Mouse (Mus musculus): ENCODE results near the gene Napsa. TPM values are rescaled to one million over a fixed set of nuclear protein-coding genes. Genes with fewer than 3 reads are reported as not detected.

Gene Napsa
- polyA plus RNA-seq, 1 experiment from 2014 or later, result 1.4 TPM

DNA sequence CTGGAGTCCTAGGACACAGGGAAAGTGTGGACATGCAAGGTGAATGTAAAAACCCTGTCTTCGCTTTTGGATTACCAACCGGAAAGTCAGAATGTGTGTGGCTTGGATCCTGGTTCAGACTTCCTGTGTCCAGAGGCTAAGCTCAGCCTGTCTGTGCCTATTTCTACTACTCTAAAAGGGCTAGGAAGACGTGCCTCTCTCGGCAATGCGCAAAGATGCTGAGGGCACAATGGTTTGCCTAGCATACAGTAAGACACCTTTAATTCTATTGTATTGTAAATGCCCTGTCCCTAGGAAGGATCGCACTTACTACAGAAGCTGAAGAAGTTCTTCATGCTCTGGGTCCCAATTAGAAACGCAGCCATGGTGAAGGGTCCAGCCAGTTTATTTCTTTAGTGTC, 33.3 kb downstream of the Napsa start:
- H3K36me3 ChIP-seq (ENCODE audit: control insufficient read depth, insufficient read depth), result no peaks in the 10 kb centered on the region
- H3K27ac ChIP-seq (ENCODE audit: low read length), result no peak overlapping the region
- peaks cover 47% of the 10 kb centered on the region for H3K27me3 ChIP-seq (replicated peaks; ENCODE audit: control insufficient read depth, insufficient read depth, low read length)
- H3K4me3 ChIP-seq (replicated peaks; ENCODE audit: low read length), result no peak overlapping the region
- no peak overlapping the region for H3K4me2 ChIP-seq (ENCODE audit: low read length)
- no peak overlapping the region for H3K9ac ChIP-seq (replicated peaks; ENCODE audit: low read depth, low read length)
- ATAC-seq, result no peak
- WGBS, result 35% methylated on average over 7 of the region's 7 CpGs
- peaks cover 18% of the 10 kb centered on the region for H3K4me1 ChIP-seq (replicated peaks; ENCODE audit: control insufficient read depth, insufficient read depth, low read length)
- no peaks in the 10 kb centered on the region; the same call in 1 of the 2 replicates for H3K9me3 ChIP-seq (ENCODE audit: control insufficient read depth, low read length)

DNA sequence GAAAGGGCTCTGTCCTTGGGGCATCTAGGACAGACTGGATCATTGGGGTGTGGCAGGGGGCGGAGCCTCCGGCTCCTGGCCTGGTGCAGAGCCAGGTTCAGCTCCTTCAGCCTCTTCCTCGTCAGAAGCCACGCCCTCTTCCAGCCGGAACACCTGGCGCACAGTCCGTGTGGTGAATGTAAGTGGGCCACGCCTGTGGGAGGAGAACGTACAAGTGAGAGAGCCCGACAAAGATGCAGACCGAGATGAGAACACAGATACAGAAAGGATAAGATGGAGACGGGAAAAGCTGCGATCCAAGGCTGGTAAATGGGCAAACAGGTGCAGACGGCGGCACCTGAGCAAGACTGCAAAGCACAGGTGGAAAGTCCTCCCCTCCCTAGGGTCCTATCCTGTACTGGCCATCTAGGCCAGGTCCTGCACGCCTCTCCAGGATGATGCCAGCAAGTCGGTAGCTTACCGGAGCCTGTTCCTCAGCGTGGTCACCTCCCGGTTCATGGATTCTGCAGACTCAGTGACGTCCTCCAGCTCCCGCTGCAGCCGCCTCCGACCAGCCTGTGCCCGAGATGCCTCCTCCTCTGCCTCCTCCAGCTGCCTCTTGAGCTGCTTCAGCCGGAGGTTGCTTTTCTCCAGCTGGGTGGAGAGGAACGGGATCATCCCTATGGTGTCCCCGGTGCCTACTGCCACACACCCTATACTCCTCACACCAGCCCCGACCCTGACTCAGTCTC, 34.2 kb downstream of the Napsa start:
- H3K27ac ChIP-seq (ENCODE audit: low read length), result no peak overlapping the region
- peaks cover 18% of the 10 kb centered on the region for H3K4me1 ChIP-seq (replicated peaks; ENCODE audit: control insufficient read depth, insufficient read depth, low read length)
- ATAC-seq, result no peak
- H3K9ac ChIP-seq (replicated peaks; ENCODE audit: low read depth, low read length), result no peak overlapping the region
- no peak overlapping the region for H3K4me3 ChIP-seq (replicated peaks; ENCODE audit: low read length)
- H3K27me3 ChIP-seq (replicated peaks; ENCODE audit: control insufficient read depth, insufficient read depth, low read length), result peaks cover 41% of the 10 kb centered on the region
- 7% methylated on average over 29 of the region's 29 CpGs for WGBS
- H3K36me3 ChIP-seq (ENCODE audit: control insufficient read depth, insufficient read depth), result no peaks in the 10 kb centered on the region
- H3K9me3 ChIP-seq (ENCODE audit: control insufficient read depth, low read length), result no peaks in the 10 kb centered on the region; the same call in 1 of the 2 replicates
- H3K4me2 ChIP-seq (ENCODE audit: low read length), result no peak overlapping the region

DNA sequence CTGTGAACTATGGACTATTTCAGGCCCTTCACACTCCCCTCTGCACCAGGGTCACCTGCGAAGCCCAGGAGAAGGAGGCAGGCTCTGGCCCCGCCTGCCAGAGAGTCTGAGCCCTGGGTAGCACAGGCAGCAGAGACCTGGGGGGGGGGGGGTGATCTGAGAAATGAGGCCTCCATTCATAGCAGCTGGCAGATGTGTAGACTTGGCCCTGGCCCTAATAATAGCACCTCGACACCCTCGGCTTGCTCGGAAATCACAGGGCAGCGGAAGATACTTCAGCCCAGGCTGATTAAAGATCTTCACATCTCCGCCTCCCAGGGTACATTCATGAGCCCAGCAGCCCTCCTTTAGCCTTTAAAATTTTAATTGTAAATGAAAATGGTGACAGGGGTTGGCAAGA, 40.0 kb downstream of the Napsa start:
- Histone ChIP-seq H3K9ac (replicated peaks; ENCODE audit: low read depth, low read length) (no peak overlapping the region), H3K4me3 (replicated peaks; ENCODE audit: low read length) (no peak overlapping the region), H3K4me1 (replicated peaks; ENCODE audit: control insufficient read depth, insufficient read depth, low read length) (peaks cover 3% of the 10 kb centered on the region; the same call in 1 of the 2 replicates), H3K9me3 (ENCODE audit: control insufficient read depth, low read length) (no peaks in the 10 kb centered on the region), H3K27ac (ENCODE audit: low read length) (no peak overlapping the region), H3K4me2 (ENCODE audit: low read length) (no peak overlapping the region), H3K36me3 (ENCODE audit: control insufficient read depth, insufficient read depth) (no peaks in the 10 kb centered on the region), H3K27me3 (replicated peaks; ENCODE audit: control insufficient read depth, insufficient read depth, low read length) (peaks cover 13% of the 10 kb centered on the region)
- 59% methylated on average over 7 of the region's 7 CpGs for WGBS
- ATAC-seq, result no peak

DNA sequence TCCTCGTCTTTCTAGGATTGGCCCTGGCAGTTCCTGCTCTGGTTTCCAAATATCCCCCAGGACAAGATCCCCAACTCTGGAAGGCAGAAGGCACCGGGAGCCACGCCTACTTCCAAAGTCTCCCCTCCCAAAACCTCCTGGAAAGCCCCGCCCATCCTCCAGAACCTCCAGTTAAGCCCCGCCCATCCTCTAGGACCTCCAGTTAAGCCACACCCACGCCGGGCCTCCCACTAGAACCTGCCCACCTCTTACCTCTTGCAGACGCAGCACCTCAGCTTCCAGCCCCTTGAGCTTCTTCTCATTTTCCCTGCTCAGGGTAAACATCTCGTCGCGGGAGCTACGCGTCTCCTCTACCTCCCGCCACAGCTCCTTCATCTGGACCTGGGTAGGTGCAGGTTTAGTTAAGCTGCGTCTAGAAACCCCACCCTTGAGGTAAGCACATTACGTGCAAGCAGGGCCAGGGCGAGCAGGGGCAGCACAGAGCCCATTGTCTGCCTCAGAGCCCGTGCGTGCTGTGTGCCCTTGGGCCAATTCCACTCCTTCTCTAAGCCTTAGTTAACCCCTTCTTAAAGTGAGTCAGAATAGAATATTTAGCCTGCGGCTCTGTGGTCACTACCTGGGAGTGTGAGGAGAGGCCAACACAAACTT, 42.0 kb downstream of the Napsa start:
- H3K4me2 ChIP-seq (ENCODE audit: low read length), result no peak overlapping the region
- H3K4me3 ChIP-seq (replicated peaks; ENCODE audit: low read length), result no peak overlapping the region
- H3K9me3 ChIP-seq (ENCODE audit: control insufficient read depth, low read length), result no peaks in the 10 kb centered on the region
- no peak overlapping the region for H3K27ac ChIP-seq (ENCODE audit: low read length)
- ATAC-seq, result no peak
- no peaks in the 10 kb centered on the region for H3K36me3 ChIP-seq (ENCODE audit: control insufficient read depth, insufficient read depth)
- peaks cover 3% of the 10 kb centered on the region; the same call in 1 of the 2 replicates for H3K4me1 ChIP-seq (replicated peaks; ENCODE audit: control insufficient read depth, insufficient read depth, low read length)
- WGBS, result 6% methylated on average over 20 of the region's 20 CpGs
- peaks cover 10% of the 10 kb centered on the region for H3K27me3 ChIP-seq (replicated peaks; ENCODE audit: control insufficient read depth, insufficient read depth, low read length)
- no peak overlapping the region for H3K9ac ChIP-seq (replicated peaks; ENCODE audit: low read depth, low read length)

DNA sequence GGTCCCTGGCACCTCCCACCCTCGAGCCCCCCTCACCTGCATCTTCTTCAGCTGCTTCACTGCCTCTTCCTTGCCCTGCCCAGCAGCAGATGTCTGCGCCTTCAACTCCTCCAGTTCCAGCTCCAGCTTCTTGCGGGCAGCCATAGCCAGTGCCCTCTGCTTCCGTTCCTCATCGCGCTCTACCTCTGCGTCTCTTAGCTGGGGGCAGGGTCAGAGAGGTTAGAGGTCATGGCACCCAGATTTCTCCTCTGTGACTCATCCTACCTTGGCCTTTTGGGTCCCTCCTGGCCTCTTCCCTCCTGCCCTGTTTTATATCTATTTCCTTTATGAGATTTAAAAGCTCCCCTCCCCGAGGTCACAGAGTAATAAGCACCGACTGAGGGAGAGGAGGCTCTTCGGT, 43.1 kb downstream of the Napsa start:
- H3K4me2 ChIP-seq (ENCODE audit: low read length), result no peak overlapping the region
- no peak for ATAC-seq
- H3K9ac ChIP-seq (replicated peaks; ENCODE audit: low read depth, low read length), result no peak overlapping the region
- no peak overlapping the region for H3K4me3 ChIP-seq (replicated peaks; ENCODE audit: low read length)
- 12% methylated on average over 10 of the region's 10 CpGs for WGBS
- no peak overlapping the region for H3K27ac ChIP-seq (ENCODE audit: low read length)
- 0 out of 2 replicates have a peak, but pooled peaks cover 2% of the 10 kb centered on the region for H3K9me3 ChIP-seq (ENCODE audit: control insufficient read depth, low read length)
- no peaks in the 10 kb centered on the region for H3K36me3 ChIP-seq (ENCODE audit: control insufficient read depth, insufficient read depth)
- peaks cover 3% of the 10 kb centered on the region; the same call in 1 of the 2 replicates for H3K4me1 ChIP-seq (replicated peaks; ENCODE audit: control insufficient read depth, insufficient read depth, low read length)
- H3K27me3 ChIP-seq (replicated peaks; ENCODE audit: control insufficient read depth, insufficient read depth, low read length), result peaks cover 10% of the 10 kb centered on the region

DNA sequence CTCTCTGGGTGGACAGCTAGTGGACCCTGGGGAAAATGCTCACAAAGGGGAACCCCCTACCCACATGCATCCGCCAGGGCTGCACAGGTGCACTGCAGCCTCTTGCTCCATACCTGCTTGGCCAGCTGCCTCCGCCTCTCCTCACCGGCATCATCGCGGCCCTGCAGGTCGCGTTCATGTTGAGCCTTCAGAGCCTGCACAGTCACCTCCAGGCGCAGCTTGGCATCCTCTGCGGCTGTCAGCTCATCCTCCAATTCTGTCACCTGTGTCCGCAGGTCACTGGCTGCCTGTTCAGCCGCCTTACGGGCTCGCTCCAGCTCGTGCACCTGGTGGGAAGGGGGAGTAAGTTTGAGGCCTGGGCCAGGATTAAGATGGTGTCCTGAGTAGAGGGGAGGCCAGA, 43.8 kb downstream of the Napsa start:
- Histone ChIP-seq H3K4me3 (replicated peaks; ENCODE audit: low read length) (no peak overlapping the region), H3K4me1 (replicated peaks; ENCODE audit: control insufficient read depth, insufficient read depth, low read length) (peaks cover 3% of the 10 kb centered on the region; the same call in 1 of the 2 replicates), H3K36me3 (ENCODE audit: control insufficient read depth, insufficient read depth) (no peaks in the 10 kb centered on the region), H3K27me3 (replicated peaks; ENCODE audit: control insufficient read depth, insufficient read depth, low read length) (peaks cover 10% of the 10 kb centered on the region), H3K27ac (ENCODE audit: low read length) (no peak overlapping the region), H3K9me3 (ENCODE audit: control insufficient read depth, low read length) (0 out of 2 replicates have a peak, but pooled peaks cover 3% of the 10 kb centered on the region), H3K4me2 (ENCODE audit: low read length) (no peak overlapping the region), H3K9ac (replicated peaks; ENCODE audit: low read depth, low read length) (no peak overlapping the region)
- 81% methylated on average over 14 of the region's 14 CpGs for WGBS
- no peak for ATAC-seq

DNA sequence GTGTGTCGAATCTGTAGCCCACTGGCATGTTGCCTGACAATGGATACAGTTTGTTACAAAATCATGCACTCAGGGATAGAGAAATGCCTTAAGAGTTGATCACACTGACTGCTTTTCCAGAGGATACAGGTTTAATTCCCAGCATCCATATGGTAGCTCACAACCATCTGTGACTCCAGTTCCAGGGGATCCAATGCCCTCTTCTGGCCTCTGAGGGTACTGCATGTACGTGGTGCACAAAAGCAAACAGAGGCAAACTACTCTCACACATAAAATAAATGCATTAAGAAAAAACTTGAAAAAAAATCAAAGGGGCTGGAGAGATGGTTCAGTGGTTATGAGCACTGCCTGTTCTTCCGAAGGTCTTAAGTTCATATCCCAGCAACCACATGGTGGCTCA, 44.9 kb downstream of the Napsa start:
- WGBS, result 77% methylated on average over 3 of the region's 3 CpGs
- no peaks in the 10 kb centered on the region for H3K36me3 ChIP-seq (ENCODE audit: control insufficient read depth, insufficient read depth)
- ATAC-seq, result no peak
- peaks cover 3% of the 10 kb centered on the region; the same call in 1 of the 2 replicates for H3K4me1 ChIP-seq (replicated peaks; ENCODE audit: control insufficient read depth, insufficient read depth, low read length)
- H3K9ac ChIP-seq (replicated peaks; ENCODE audit: low read depth, low read length), result no peak overlapping the region
- H3K9me3 ChIP-seq (ENCODE audit: control insufficient read depth, low read length), result 0 out of 2 replicates have a peak, but pooled peaks cover 3% of the 10 kb centered on the region
- no peak overlapping the region for H3K4me3 ChIP-seq (replicated peaks; ENCODE audit: low read length)
- no peak overlapping the region for H3K27ac ChIP-seq (ENCODE audit: low read length)
- no peak overlapping the region for H3K4me2 ChIP-seq (ENCODE audit: low read length)
- H3K27me3 ChIP-seq (replicated peaks; ENCODE audit: control insufficient read depth, insufficient read depth, low read length), result peaks cover 10% of the 10 kb centered on the region

DNA sequence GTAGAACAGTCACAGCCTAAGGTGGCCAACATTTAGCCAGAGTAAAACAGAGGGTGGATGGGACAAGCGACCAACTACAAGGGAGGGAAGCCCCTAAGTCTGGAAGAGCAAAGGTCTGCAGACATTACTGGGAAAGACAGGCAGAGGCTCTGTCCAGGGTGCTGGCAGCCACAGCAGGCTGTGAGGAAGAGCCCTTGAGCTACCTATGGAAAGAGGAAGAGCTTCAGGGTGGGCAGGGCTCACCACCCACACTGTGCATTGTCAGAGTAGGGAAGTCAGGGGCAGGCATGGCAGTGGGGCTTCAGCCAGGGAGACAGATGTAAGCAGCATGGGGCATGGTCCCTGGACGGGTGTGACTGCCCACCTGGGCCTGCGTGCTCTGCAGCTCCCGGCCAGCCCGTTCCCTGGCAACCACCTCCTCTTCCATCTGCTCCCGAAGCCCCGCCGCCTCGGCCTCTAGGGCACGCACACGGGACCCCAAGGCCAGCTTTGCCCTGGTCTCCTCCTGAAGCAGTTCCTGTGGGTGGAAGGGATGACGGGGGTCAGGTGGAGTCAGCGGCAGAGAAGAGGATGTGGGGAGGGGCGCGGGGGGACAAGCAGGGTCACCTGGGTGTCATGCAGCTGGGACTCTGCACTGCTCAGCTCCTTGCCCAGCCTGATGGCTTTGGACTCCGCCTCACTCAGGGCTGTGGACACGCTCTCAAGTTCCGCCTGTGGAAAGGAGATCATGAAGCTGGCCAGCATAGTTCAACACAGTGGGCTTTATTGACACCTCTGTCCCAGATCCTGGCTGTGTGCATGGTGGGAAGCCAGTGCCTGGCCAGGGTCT, 51.7 kb downstream of the Napsa start:
- no peaks in the 10 kb centered on the region for H3K4me1 ChIP-seq (replicated peaks; ENCODE audit: control insufficient read depth, insufficient read depth, low read length)
- no peak overlapping the region for H3K4me3 ChIP-seq (replicated peaks; ENCODE audit: low read length)
- H3K27ac ChIP-seq (ENCODE audit: low read length), result no peak overlapping the region
- no peaks in the 10 kb centered on the region for H3K36me3 ChIP-seq (ENCODE audit: control insufficient read depth, insufficient read depth)
- 0 out of 2 replicates have a peak, but pooled peaks cover 3% of the 10 kb centered on the region for H3K9me3 ChIP-seq (ENCODE audit: control insufficient read depth, low read length)
- no peak for ATAC-seq
- H3K9ac ChIP-seq (replicated peaks; ENCODE audit: low read depth, low read length), result no peak overlapping the region
- no peaks in the 10 kb centered on the region for H3K27me3 ChIP-seq (replicated peaks; ENCODE audit: control insufficient read depth, insufficient read depth, low read length)
- H3K4me2 ChIP-seq (ENCODE audit: low read length), result no peak overlapping the region
- WGBS, result 46% methylated on average over 18 of the region's 18 CpGs

DNA sequence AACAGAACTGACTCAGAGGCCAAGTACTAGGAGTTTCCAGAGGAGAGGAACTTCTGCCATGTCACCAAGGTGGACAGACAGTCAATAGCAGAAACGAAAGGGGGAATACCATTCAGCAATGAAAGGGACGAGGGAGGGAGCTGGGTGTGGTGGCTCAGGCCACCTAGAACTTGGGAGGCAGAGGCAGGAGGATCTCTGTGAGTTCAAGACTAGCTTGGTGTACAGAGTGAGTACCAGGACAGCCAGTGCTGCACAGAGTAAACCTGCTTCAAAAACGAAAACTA, 52.3 kb downstream of the Napsa start:
- no peaks in the 10 kb centered on the region for H3K27me3 ChIP-seq (replicated peaks; ENCODE audit: control insufficient read depth, insufficient read depth, low read length)
- no peak for ATAC-seq
- H3K4me2 ChIP-seq (ENCODE audit: low read length), result no peak overlapping the region
- H3K4me3 ChIP-seq (replicated peaks; ENCODE audit: low read length), result no peak overlapping the region
- 82% methylated on average over 3 of the region's 3 CpGs for whole genome bisulfite sequencing
- no peaks in the 10 kb centered on the region for H3K4me1 ChIP-seq (replicated peaks; ENCODE audit: control insufficient read depth, insufficient read depth, low read length)
- H3K27ac ChIP-seq (ENCODE audit: low read length), result no peak overlapping the region
- H3K9ac ChIP-seq (replicated peaks; ENCODE audit: low read depth, low read length), result no peak overlapping the region
- H3K36me3 ChIP-seq (ENCODE audit: control insufficient read depth, insufficient read depth), result no peaks in the 10 kb centered on the region
- H3K9me3 ChIP-seq (ENCODE audit: control insufficient read depth, low read length), result 0 out of 2 replicates have a peak, but pooled peaks cover 3% of the 10 kb centered on the region
